Comparison of ENCODE assay signal across 8 mouse cellular contexts in genomic region chr9:120776456-120777001, GRCm38 (mm10).
DNase-seq lines count a peak whose midpoint lies in the region; ATAC-seq lines count a peak whose summit lies in the region.

No protein-coding gene starts in this region.

- 0 out of 2 replicates have a peak, but pooled peaks cover 5% of the 10 kb centered on the region for H3K9me3 ChIP-seq in hindbrain, embryonic 10.5 days
- H3K9me3 ChIP-seq in hindbrain, embryonic 16.5 days (ENCODE audit: control insufficient read depth, low read length): no peaks in the 10 kb centered on the region
- no peaks in the 10 kb centered on the region for H3K9me3 ChIP-seq in liver, embryonic 13.5 days (replicated peaks)

- H3K36me3 ChIP-seq in hindbrain, embryonic 10.5 days: no peaks in the 10 kb centered on the region
- H3K36me3 ChIP-seq in hindbrain, embryonic 16.5 days (ENCODE audit: control insufficient read depth, insufficient read depth, low read length): no peaks in the 10 kb centered on the region
- no peaks in the 10 kb centered on the region for H3K36me3 ChIP-seq in liver, embryonic 13.5 days
- no peaks in the 10 kb centered on the region for H3K36me3 ChIP-seq in splenic B cell, adult 2 months (ENCODE audit: control insufficient read depth, insufficient read depth, low read length, poor library complexity, severe bottlenecking)

- no peaks in the 10 kb centered on the region for H3K27me3 ChIP-seq in hindbrain, embryonic 10.5 days (ENCODE audit: insufficient read depth, poor library complexity, severe bottlenecking)
- H3K27me3 ChIP-seq in hindbrain, embryonic 16.5 days (replicated peaks; ENCODE audit: control insufficient read depth, insufficient read depth, low read length): no peaks in the 10 kb centered on the region
- H3K27me3 ChIP-seq in liver, embryonic 13.5 days: no peaks in the 10 kb centered on the region
- no peaks in the 10 kb centered on the region for H3K27me3 ChIP-seq in splenic B cell, adult 2 months (ENCODE audit: control insufficient read depth, insufficient read depth, low read length, poor library complexity, severe bottlenecking)

- intact Hi-C loops in heart, postnatal 36 days (cut with DNase I): loop anchor here (1.0 to 5.0 kb wide), 4 partner anchors 82 to 282 kb away; no protein-coding TSS in a partner anchor

- H3K27ac ChIP-seq in hindbrain, embryonic 10.5 days: peak overlapping the region; percentile 45; the same call in 1 of the 2 replicates
- no peak overlapping the region for H3K27ac ChIP-seq in hindbrain, embryonic 16.5 days (ENCODE audit: low read depth, low read length)
- H3K27ac ChIP-seq in brown adipose tissue, adult 24 weeks (replicated peaks; ENCODE audit: low read depth, low read length): peak overlapping the region; percentile 69
- peak overlapping the region; percentile 48 for H3K27ac ChIP-seq in liver, embryonic 13.5 days

- 66% methylated on average over 4 of the region's 4 CpGs for WGBS in hindbrain, embryonic 10.5 days
- WGBS in hindbrain, embryonic 16.5 days: 55% methylated on average over 4 of the region's 4 CpGs
- 4% methylated on average over 4 of the region's 4 CpGs for WGBS in liver, embryonic 13.5 days (ENCODE audit: insufficient replicate concordance)

- no peak overlapping the region for H3K9ac ChIP-seq in hindbrain, embryonic 16.5 days (ENCODE audit: low read depth, low read length)
- no peak overlapping the region for H3K9ac ChIP-seq in liver, embryonic 13.5 days

- no peak overlapping the region for H3K4me2 ChIP-seq in hindbrain, embryonic 16.5 days (ENCODE audit: low read length)
- no peak overlapping the region for H3K4me2 ChIP-seq in liver, embryonic 13.5 days

- no peak for DNase-seq in hindbrain, embryonic 10.5 days (ENCODE audit: low spot score)
- peak; percentile 34 to 48 for DNase-seq in heart, postnatal 36 days
- DNase-seq in liver, embryonic 13.5 days: peak; percentile 14
- peak; percentile 22 for DNase-seq in splenic B cell, adult 2 months (ENCODE audit: low read depth, low spot score)
- no peak for DNase-seq in frontal cortex, postnatal 14 days (ENCODE audit: low spot score in 2 of 2)
- DNase-seq in embryo, embryonic 9.5 days (ENCODE audit: extremely low spot score): no peak

- no peak overlapping the region for H3K4me3 ChIP-seq in hindbrain, embryonic 10.5 days
- H3K4me3 ChIP-seq in hindbrain, embryonic 16.5 days (ENCODE audit: low read length): no peak overlapping the region
- H3K4me3 ChIP-seq in brown adipose tissue, adult 24 weeks (ENCODE audit: insufficient read depth, low read depth, low read length): no peak overlapping the region
- H3K4me3 ChIP-seq in liver, embryonic 13.5 days (replicated peaks): no peak overlapping the region

- ATAC-seq in hindbrain, embryonic 16.5 days: no peak
- ATAC-seq in liver, embryonic 13.5 days (ENCODE audit: low read depth): peak; percentile 63

- H3K4me1 ChIP-seq in hindbrain, embryonic 10.5 days (replicated peaks): peaks cover 29% of the 10 kb centered on the region
- H3K4me1 ChIP-seq in hindbrain, embryonic 16.5 days (ENCODE audit: control insufficient read depth, insufficient read depth, low read depth, low read length): no peaks in the 10 kb centered on the region
- H3K4me1 ChIP-seq in brown adipose tissue, adult 24 weeks (ENCODE audit: control insufficient read depth, insufficient read depth, insufficient read length, low read length): peaks cover 30% of the 10 kb centered on the region
- peaks cover 28% of the 10 kb centered on the region for H3K4me1 ChIP-seq in liver, embryonic 13.5 days (replicated peaks)

Comparison
In these comparisons a context has a peak if more than half of its experiments do, and no peak if none do; other contexts are left out.
1. DNase-seq: peak in heart, postnatal 36 days (2 of 2), liver, embryonic 13.5 days (single experiment) and splenic B cell, adult 2 months (single experiment); none in hindbrain, embryonic 10.5 days (single experiment), frontal cortex, postnatal 14 days (0 of 2) and embryo, embryonic 9.5 days (single experiment).